Mouse (Mus musculus) G1E (cell line): ENCODE results near the gene Pofut2. TPM values are rescaled to one million over a fixed set of nuclear protein-coding genes. Genes with fewer than 3 reads are reported as not detected.

Experiments used
- ATAC-seq: 2 replicates; pipeline ENCODE4 v1.8.0; 2016; ENCODE audit warnings: mild to moderate bottlenecking; ENCODE audit not compliant: insufficient number of reproducible peaks, poor library complexity, low FRiP score, severe bottlenecking; ENCODE audit errors: extremely low read depth
- DNase-seq: peaks from one replicate; pipeline ENCODE4 v3.0.0; 2012; ENCODE audit warnings: low spot score
- H3K27me3 ChIP-seq: 2 replicates; pipeline ENCODE4 v1.6.1; 2012; ENCODE audit warnings: mild to moderate bottlenecking, low read length, inconsistent platforms; ENCODE audit not compliant: insufficient read depth
- H3K36me3 ChIP-seq: replicated peaks from 2 replicates; pipeline ENCODE3; 2012; ENCODE audit warnings: mild to moderate bottlenecking, inconsistent platforms
- H3K4me1 ChIP-seq: 2 replicates; pipeline ENCODE4 v1.6.1; 2012; ENCODE audit warnings: low read depth, low read length, inconsistent platforms, mixed read lengths; ENCODE audit not compliant: insufficient read depth
- H3K4me3 ChIP-seq: 2 replicates; pipeline ENCODE4 v1.5.1; 2012; ENCODE audit warnings: low read depth, mild to moderate bottlenecking, inconsistent platforms, low read length, moderate library complexity, mixed read lengths
- H3K9me3 ChIP-seq: replicated peaks from 2 replicates; pipeline ENCODE4 v1.6.1; 2012; ENCODE audit warnings: inconsistent platforms
- CTCF ChIP-seq: IDR thresholded peaks from 2 replicates; pipeline ENCODE4 v1.5.1; 2012; ENCODE audit warnings: low read depth, low read length, inconsistent platforms, mixed read lengths
- GATA1 ChIP-seq: IDR thresholded peaks from 2 replicates; pipeline ENCODE4 v1.6.1; 2012; ENCODE audit warnings: borderline replicate concordance, low read length, inconsistent platforms, mixed read lengths
- GATA2 ChIP-seq: IDR thresholded peaks from 2 replicates; pipeline ENCODE4 v1.6.1; 2012; ENCODE audit warnings: low read depth, low read length, inconsistent platforms, borderline replicate concordance
- POLR2AphosphoS5 ChIP-seq: IDR thresholded peaks from 2 replicates; pipeline ENCODE4 v1.6.1; 2012; ENCODE audit warnings: low read depth, low read length, inconsistent platforms; ENCODE audit not compliant: insufficient replicate concordance
- TAL1 ChIP-seq: conservative IDR thresholded peaks from 2 replicates; pipeline ENCODE4 v1.6.1; 2012; ENCODE audit warnings: low read depth, low read length, inconsistent platforms, mixed read lengths
- polyA plus RNA-seq: library from polyadenylated mRNA; stranded (reverse); fragments of >175 nt; gene quantifications from 2 replicates; pipeline ENCODE4 v1.2.3, GENCODE M21; 2012
- total RNA-seq, 2 experiments: library from RNA; stranded (forward) in 1 of 2; stranded (reverse) in 1 of 2; fragments of 200-1000 nt in 1 of 2; fragments of >200 nt in 1 of 2; fragmentation: Nextera tagmentation in 1 of 2; gene quantifications; 2 replicates each; pipeline ENCODE4 v1.2.3; 2014 to 2017

Pofut2 gene
- total and polyA plus RNA-seq, 3 experiments, result 17.6 to 55.7 (median 31.3) TPM

GRCm38 (mm10) chr10:77305766-77306165 lies 46.7 kb downstream of the Pofut2 start:
- Histone ChIP-seq H3K27me3 (peaks cover 23% of the 10 kb centered on the region), H3K9me3 (no peaks in the 10 kb centered on the region), H3K4me3 (no peak overlapping the region), H3K4me1 (peaks cover 2% of the 10 kb centered on the region; the same call in 1 of the 2 replicates), H3K36me3 (no peaks in the 10 kb centered on the region)
- TF ChIP-seq GATA1 (no peak), CTCF (no peak), TAL1 (no peak), POLR2AphosphoS5 (no peak), GATA2 (no peak)
- DNase-seq (no peak), ATAC-seq (no peak)

- Histone ChIP-seq H3K9me3 (no peaks in the 10 kb centered on the region), H3K36me3 (no peaks in the 10 kb centered on the region), H3K27me3 (peaks cover 13% of the 10 kb centered on the region), H3K4me3 (no peak overlapping the region), H3K4me1 (no peaks in the 10 kb centered on the region)
- DNase-seq, result no peak
- no peak for ATAC-seq
- TF ChIP-seq GATA2 (no peak), POLR2AphosphoS5 (no peak), GATA1 (no peak), TAL1 (no peak), CTCF (no peak)
These were observed 50.0 kb downstream of the Pofut2 start for GRCm38 (mm10) chr10:77308978-77309377.

- H3K36me3 ChIP-seq, result no peaks in the 10 kb centered on the region
- H3K9me3 ChIP-seq, result no peaks in the 10 kb centered on the region
- ATAC-seq (no peak), DNase-seq (no peak)
- TF ChIP-seq CTCF (no peak), POLR2AphosphoS5 (no peak), TAL1 (no peak), GATA2 (no peak), GATA1 (no peak)
- no peaks in the 10 kb centered on the region for H3K4me1 ChIP-seq
- H3K4me3 ChIP-seq, result no peak overlapping the region
- peaks cover 6% of the 10 kb centered on the region for H3K27me3 ChIP-seq
These were observed 55.8 kb downstream of the Pofut2 start for GRCm38 (mm10) chr10:77314711-77315266.

- Histone ChIP-seq H3K4me3 (no peak overlapping the region), H3K27me3 (peaks cover 6% of the 10 kb centered on the region), H3K9me3 (no peaks in the 10 kb centered on the region), H3K36me3 (no peaks in the 10 kb centered on the region), H3K4me1 (no peaks in the 10 kb centered on the region)
- TF ChIP-seq POLR2AphosphoS5 (no peak), GATA1 (no peak), GATA2 (no peak), CTCF (no peak)
- DNase-seq, result no peak
- ATAC-seq, result no peak
These were observed 56.7 kb downstream of the Pofut2 start for GRCm38 (mm10) chr10:77315682-77316081.

Other genes starting within 250 kb of the Pofut2 start
- gene Slc19a1, start 227.0 kb upstream of the Pofut2 start, total RNA-seq (2014; fragmentation: Nextera tagmentation), result 9.8 and 18.1 TPM in 2 replicates
- 10.5 and 11.8 TPM in 2 replicates for gene Slc19a1, start 227.0 kb upstream of the Pofut2 start, total RNA-seq (2017)
- gene Slc19a1, start 227.0 kb upstream of the Pofut2 start, polyA plus RNA-seq, result 33.6 and 39.0 TPM in 2 replicates
- gene Col18a1, start 92.7 kb upstream of the Pofut2 start, total RNA-seq (2014; fragmentation: Nextera tagmentation), result 19.3 and 33.0 TPM in 2 replicates
- 45.1 and 46.8 TPM in 2 replicates for gene Col18a1, start 92.7 kb upstream of the Pofut2 start, total RNA-seq (2017)
- gene Col18a1, start 92.7 kb upstream of the Pofut2 start, polyA plus RNA-seq, result 145 and 178 TPM in 2 replicates
- not detected in 2 replicates for gene Adarb1, start 159.1 kb downstream of the Pofut2 start, total RNA-seq (2014; fragmentation: Nextera tagmentation)
- 0.05 and 0.52 TPM in 2 replicates for gene Adarb1, start 159.1 kb downstream of the Pofut2 start, total RNA-seq (2017)
- not detected in 2 replicates for gene Adarb1, start 159.1 kb downstream of the Pofut2 start, polyA plus RNA-seq